Mouse (Mus musculus): ENCODE data around the gene Tbc1d10c.

DNA sequence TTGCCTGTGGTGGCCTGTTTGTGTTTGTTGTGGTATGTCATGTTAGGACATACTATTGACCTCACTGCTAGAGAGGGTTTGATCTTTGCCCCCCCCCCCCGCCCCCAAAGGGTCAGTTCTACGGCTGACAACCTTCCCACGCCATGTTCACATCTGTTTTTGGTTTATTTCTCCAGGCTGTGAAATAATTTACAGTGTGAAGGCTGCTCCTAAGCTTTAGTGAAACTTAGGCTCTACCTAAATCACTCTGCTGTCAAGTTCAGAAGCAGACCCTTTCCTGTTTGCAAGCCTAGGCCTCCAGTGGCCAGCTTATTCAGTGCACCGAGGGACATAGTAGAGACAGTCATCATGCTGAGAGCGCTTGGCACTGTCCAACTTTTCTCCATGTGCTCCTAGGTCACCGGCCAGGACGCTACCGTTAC, 49.2 kb upstream of the Tbc1d10c start:
- no peak for TF ChIP-seq POLR2A (IDR thresholded peaks at IDR 0.05; ENCODE audit: low read depth, low read length)
- no peak for TF ChIP-seq CTCF (conservative IDR thresholded peaks at IDR 0.05; ENCODE audit: insufficient read depth, insufficient read length, low read depth, low read length)

All from kidney, adult 2 months (tissue).